Mouse (Mus musculus) testis, adult 2 months (tissue): ENCODE data around the gene Hid1. TPM values are rescaled to one million over a fixed set of nuclear protein-coding genes. Genes with fewer than 3 reads are reported as not detected.

Experiments
- H3K27ac ChIP-seq: fragments of 200-500 bp; 2 replicates; pipeline ENCODE4 v1.5.1; 2012; ENCODE audit warnings: low read depth, low read length; ENCODE audit not compliant: control insufficient read depth, insufficient read depth
- H3K27me3 ChIP-seq: fragments of 200-500 bp; 2 replicates; pipeline ENCODE4 v1.6.1; 2012; ENCODE audit warnings: mild to moderate bottlenecking, low read length, moderate library complexity; ENCODE audit not compliant: control insufficient read depth, insufficient read depth
- H3K36me3 ChIP-seq: fragments of 200-500 bp; 2 replicates; pipeline ENCODE4 v1.6.1; 2012; ENCODE audit warnings: mild to moderate bottlenecking, low read length; ENCODE audit not compliant: control insufficient read depth, insufficient read depth
- H3K4me1 ChIP-seq: fragments of 200-500 bp; 2 replicates; pipeline ENCODE4 v1.6.1; 2012; ENCODE audit warnings: low read length; ENCODE audit not compliant: control insufficient read depth, insufficient read depth
- H3K4me3 ChIP-seq: fragments of 200-500 bp; 2 replicates; pipeline ENCODE4 v1.5.1; 2012; ENCODE audit warnings: low read depth, mild to moderate bottlenecking, low read length, moderate library complexity, mixed read lengths; ENCODE audit not compliant: control insufficient read depth
- CTCF ChIP-seq: fragments of 200-500 bp; IDR thresholded peaks from 2 replicates; pipeline ENCODE4 v1.5.1; 2012; ENCODE audit warnings: low read depth, mild to moderate bottlenecking, inconsistent platforms, low read length, moderate library complexity; ENCODE audit not compliant: control insufficient read depth, insufficient read depth, insufficient replicate concordance
- POLR2A ChIP-seq: fragments of 200-500 bp; IDR thresholded peaks from 2 replicates; pipeline ENCODE4 v1.6.1; 2012; ENCODE audit warnings: low read depth, mild to moderate bottlenecking, inconsistent platforms, low read length, moderate library complexity; ENCODE audit not compliant: control insufficient read depth
- polyA plus RNA-seq: library from polyadenylated mRNA; depleted of rRNA; stranded (reverse); fragments of >200 nt; gene quantifications from 2 replicates; pipeline ENCODE4 v1.2.3, GENCODE M21; 2012

The Hid1 gene
- polyA plus RNA-seq, 1 experiment, result 1.2 TPM

DNA sequence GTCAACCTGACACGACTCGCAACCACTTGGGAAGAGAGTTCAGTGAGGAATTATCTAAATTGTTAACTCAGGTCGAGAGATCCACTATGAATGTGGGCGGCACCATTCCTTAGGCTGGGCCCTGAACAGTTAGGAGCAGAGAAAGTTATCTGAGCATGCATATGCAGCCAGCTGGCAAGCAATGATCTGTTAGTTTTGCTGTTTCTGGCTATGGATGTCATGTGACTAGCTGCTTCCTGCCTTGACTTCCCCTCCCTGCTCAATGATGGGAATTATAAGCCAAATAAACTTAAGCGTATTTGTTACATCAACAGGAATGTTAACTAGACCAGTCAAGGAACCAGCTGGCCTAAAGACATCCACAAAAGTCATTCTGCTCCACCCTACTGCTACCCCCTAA, 14.2 kb downstream of the Hid1 start:
- no peak overlapping the region for H3K4me3 ChIP-seq
- TF ChIP-seq POLR2A (no peak), CTCF (no peak)
- H3K27me3 ChIP-seq, result no peaks in the 10 kb centered on the region
- H3K27ac ChIP-seq, result no peak overlapping the region
- peaks cover 4% of the 10 kb centered on the region for H3K4me1 ChIP-seq
- H3K36me3 ChIP-seq, result no peaks in the 10 kb centered on the region

DNA sequence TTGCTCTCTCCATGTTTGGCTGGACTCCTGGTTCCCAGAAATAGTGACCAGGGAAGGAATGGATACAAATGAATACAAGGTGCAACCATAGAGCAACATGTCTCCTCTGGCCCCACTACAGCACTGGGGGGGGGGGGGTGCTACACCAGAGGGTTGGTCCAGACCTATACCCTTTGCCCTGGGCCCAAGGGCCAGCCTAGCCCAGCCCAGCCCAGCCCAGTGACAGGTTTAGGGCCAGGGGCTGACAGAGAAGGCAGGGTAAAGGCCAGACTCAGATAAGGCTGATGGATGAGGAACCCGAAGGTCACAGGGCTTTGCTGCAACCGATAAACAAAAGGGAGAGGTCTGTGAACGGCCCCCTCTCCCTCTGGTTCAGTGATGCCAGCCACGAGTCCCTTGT, 17.6 kb downstream of the Hid1 start:
- Histone ChIP-seq H3K27me3 (no peaks in the 10 kb centered on the region), H3K36me3 (no peaks in the 10 kb centered on the region), H3K27ac (no peak overlapping the region), H3K4me1 (peaks cover 4% of the 10 kb centered on the region), H3K4me3 (no peak overlapping the region)
- TF ChIP-seq CTCF, result no peak
- no peak for TF ChIP-seq POLR2A

GRCm38 (mm10) chr11:115348681-115349248, 18.8 kb downstream of the Hid1 start:
- Histone ChIP-seq H3K27ac (no peak overlapping the region), H3K36me3 (no peaks in the 10 kb centered on the region), H3K4me3 (no peak overlapping the region), H3K4me1 (peaks cover 4% of the 10 kb centered on the region), H3K27me3 (no peaks in the 10 kb centered on the region)
- TF ChIP-seq POLR2A, result no peak
- TF ChIP-seq CTCF, result no peak

- Histone ChIP-seq H3K36me3 (no peaks in the 10 kb centered on the region), H3K27me3 (no peaks in the 10 kb centered on the region), H3K4me3 (no peak overlapping the region), H3K4me1 (peaks cover 4% of the 10 kb centered on the region), H3K27ac (no peak overlapping the region)
- TF ChIP-seq POLR2A, result no peak
- no peak for TF ChIP-seq CTCF
Measured at GRCm38 (mm10) chr11:115345515-115345914, 22.0 kb downstream of the Hid1 start.

DNA sequence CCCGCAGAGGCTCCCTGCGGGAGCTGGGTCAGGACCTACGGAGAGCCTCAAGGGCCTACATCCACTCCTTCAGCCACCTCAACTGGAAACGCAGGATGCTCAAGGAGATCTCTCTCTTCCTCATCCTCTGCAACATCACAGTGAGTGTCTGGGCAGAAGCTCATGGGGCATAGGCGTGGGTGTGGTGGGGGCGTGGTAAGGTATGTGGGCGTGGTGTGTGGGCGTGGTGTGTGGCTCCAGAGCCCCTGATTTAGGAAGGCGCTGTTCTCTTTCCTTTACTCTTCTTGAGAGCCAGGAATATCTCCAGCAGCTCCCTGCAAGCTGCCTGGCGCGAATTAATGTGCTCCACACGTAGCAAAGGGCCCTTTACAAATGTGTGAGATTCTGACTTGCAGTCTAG, 22.6 kb downstream of the Hid1 start:
- Histone ChIP-seq H3K27me3 (no peaks in the 10 kb centered on the region), H3K36me3 (no peaks in the 10 kb centered on the region), H3K4me3 (peak overlapping the region; percentile 64), H3K4me1 (peaks cover 4% of the 10 kb centered on the region), H3K27ac (no peak overlapping the region)
- TF ChIP-seq POLR2A (no peak), CTCF (no peak)

DNA sequence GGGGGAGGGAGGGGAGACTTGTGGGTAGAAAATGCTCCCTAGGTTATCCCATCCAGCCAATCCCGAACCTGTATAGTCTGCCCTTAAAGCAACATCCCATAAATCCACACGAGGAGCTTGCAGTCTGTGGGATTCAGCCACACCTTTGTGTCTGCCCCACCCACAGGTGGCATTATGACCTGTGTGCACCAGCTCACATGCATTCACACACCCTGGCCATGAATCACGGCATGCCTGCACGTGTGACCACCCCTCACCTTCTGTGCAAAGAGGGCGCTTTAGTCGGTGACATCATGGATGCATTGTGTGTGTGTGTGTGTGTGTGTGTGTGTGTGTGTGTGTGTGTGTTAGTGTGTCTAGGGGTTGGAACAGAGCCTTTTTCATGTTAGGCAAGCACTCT, 25.7 kb downstream of the Hid1 start:
- H3K4me3 ChIP-seq, result peak overlapping the region; percentile 28
- TF ChIP-seq CTCF, result no peak
- no peaks in the 10 kb centered on the region for H3K36me3 ChIP-seq
- H3K27ac ChIP-seq, result no peak overlapping the region
- no peaks in the 10 kb centered on the region for H3K27me3 ChIP-seq
- H3K4me1 ChIP-seq, result peaks cover 4% of the 10 kb centered on the region

- Histone ChIP-seq H3K27ac (no peak overlapping the region), H3K4me3 (peak overlapping the region; percentile 67), H3K4me1 (peaks cover 4% of the 10 kb centered on the region), H3K27me3 (no peaks in the 10 kb centered on the region), H3K36me3 (no peaks in the 10 kb centered on the region)
- TF ChIP-seq CTCF, result no peak
- no peak for TF ChIP-seq POLR2A
Measured at GRCm38 (mm10) chr11:115341246-115341645, 26.3 kb downstream of the Hid1 start.

DNA sequence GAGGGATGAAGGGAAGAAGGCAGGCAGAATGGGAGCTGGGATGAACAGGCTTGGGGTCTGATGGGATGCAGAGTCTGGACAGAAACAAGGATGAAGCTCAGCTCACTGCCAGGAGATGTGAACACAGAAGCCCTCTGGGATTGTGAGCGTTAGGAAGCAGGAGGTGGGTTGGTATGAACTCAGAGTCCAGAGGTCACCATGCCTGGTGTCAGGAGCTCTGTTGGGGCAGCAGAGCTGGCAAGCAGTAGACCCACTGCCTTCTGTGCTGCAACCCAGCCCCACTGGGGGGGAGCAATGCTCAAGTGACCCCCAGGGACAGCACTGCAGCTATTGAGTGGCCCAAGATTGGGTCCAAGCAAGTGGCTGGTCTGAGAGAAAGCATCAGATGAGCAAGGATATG, 29.7 kb downstream of the Hid1 start:
- H3K4me1 ChIP-seq, result peaks cover 6% of the 10 kb centered on the region
- TF ChIP-seq POLR2A, result no peak
- no peak for TF ChIP-seq CTCF
- H3K4me3 ChIP-seq, result no peak overlapping the region
- no peaks in the 10 kb centered on the region for H3K27me3 ChIP-seq
- H3K36me3 ChIP-seq, result no peaks in the 10 kb centered on the region
- H3K27ac ChIP-seq, result no peak overlapping the region
